Mouse (Mus musculus): ENCODE results near the gene Fbn1. TPM values are rescaled to one million over a fixed set of nuclear protein-coding genes. Genes with fewer than 3 reads are reported as not detected.

Fbn1 gene
- polyA plus RNA-seq, 1 experiment from 2014 or later = 5.7 TPM

GRCm38 (mm10) chr2:125302625-125302924 lies 205.2 kb downstream of the Fbn1 start:
- Histone ChIP-seq H3K36me3 (ENCODE audit: control insufficient read depth, insufficient read depth, low read length) (no peaks in the 10 kb centered on the region; the same call in 1 of the 2 replicates), H3K9me3 (ENCODE audit: control insufficient read depth, low read length) (no peaks in the 10 kb centered on the region), H3K27me3 (replicated peaks; ENCODE audit: control insufficient read depth, insufficient read depth, low read length) (no peaks in the 10 kb centered on the region), H3K4me2 (no peak overlapping the region), H3K4me3 (ENCODE audit: low read depth, low read length) (no peak overlapping the region), H3K9ac (ENCODE audit: low read depth, low read length) (no peak overlapping the region), H3K27ac (ENCODE audit: low read depth, low read length) (no peak overlapping the region), H3K4me1 (replicated peaks; ENCODE audit: control insufficient read depth, insufficient read depth, low read length) (no peaks in the 10 kb centered on the region)
- 80% methylated on average over 8 of the region's 8 CpGs for WGBS
- DNase-seq (ENCODE audit: low spot score) = no peak
- ATAC-seq (replicated peaks; ENCODE audit: low FRiP score) = no peak

- Histone ChIP-seq H3K36me3 (ENCODE audit: control insufficient read depth, insufficient read depth, low read length) (no peaks in the 10 kb centered on the region; the same call in 1 of the 2 replicates), H3K4me1 (replicated peaks; ENCODE audit: control insufficient read depth, insufficient read depth, low read length) (no peaks in the 10 kb centered on the region), H3K4me3 (ENCODE audit: low read depth, low read length) (no peak overlapping the region), H3K27ac (ENCODE audit: low read depth, low read length) (no peak overlapping the region), H3K9me3 (ENCODE audit: control insufficient read depth, low read length) (no peaks in the 10 kb centered on the region), H3K9ac (ENCODE audit: low read depth, low read length) (no peak overlapping the region), H3K4me2 (no peak overlapping the region), H3K27me3 (replicated peaks; ENCODE audit: control insufficient read depth, insufficient read depth, low read length) (no peaks in the 10 kb centered on the region)
- WGBS = 66% methylated on average over 9 of the region's 9 CpGs
- DNase-seq (ENCODE audit: low spot score) (no peak), ATAC-seq (replicated peaks; ENCODE audit: low FRiP score) (no peak)
These were observed 205.7 kb downstream of the Fbn1 start for GRCm38 (mm10) chr2:125301877-125302624.

GRCm38 (mm10) chr2:125298841-125299240 lies 209.0 kb downstream of the Fbn1 start:
- Histone ChIP-seq H3K4me2 (no peak overlapping the region), H3K36me3 (ENCODE audit: control insufficient read depth, insufficient read depth, low read length) (no peaks in the 10 kb centered on the region; the same call in 1 of the 2 replicates), H3K4me3 (ENCODE audit: low read depth, low read length) (no peak overlapping the region), H3K4me1 (replicated peaks; ENCODE audit: control insufficient read depth, insufficient read depth, low read length) (no peaks in the 10 kb centered on the region), H3K27ac (ENCODE audit: low read depth, low read length) (no peak overlapping the region), H3K9ac (ENCODE audit: low read depth, low read length) (no peak overlapping the region), H3K9me3 (ENCODE audit: control insufficient read depth, low read length) (no peaks in the 10 kb centered on the region), H3K27me3 (replicated peaks; ENCODE audit: control insufficient read depth, insufficient read depth, low read length) (no peaks in the 10 kb centered on the region)
- DNase-seq (ENCODE audit: low spot score) = no peak
- 91% methylated on average over 1 of the region's 1 CpGs for WGBS
- no peak for ATAC-seq (replicated peaks; ENCODE audit: low FRiP score)

- Histone ChIP-seq H3K9ac (ENCODE audit: low read depth, low read length) (no peak overlapping the region), H3K4me2 (no peak overlapping the region), H3K27me3 (replicated peaks; ENCODE audit: control insufficient read depth, insufficient read depth, low read length) (no peaks in the 10 kb centered on the region), H3K9me3 (ENCODE audit: control insufficient read depth, low read length) (no peaks in the 10 kb centered on the region), H3K27ac (ENCODE audit: low read depth, low read length) (no peak overlapping the region), H3K4me1 (replicated peaks; ENCODE audit: control insufficient read depth, insufficient read depth, low read length) (no peaks in the 10 kb centered on the region), H3K36me3 (ENCODE audit: control insufficient read depth, insufficient read depth, low read length) (no peaks in the 10 kb centered on the region), H3K4me3 (ENCODE audit: low read depth, low read length) (no peak overlapping the region)
- 89% methylated on average over 3 of the region's 3 CpGs for WGBS
- no peak for DNase-seq (ENCODE audit: low spot score)
- ATAC-seq (replicated peaks; ENCODE audit: low FRiP score) = no peak
These were observed 212.3 kb downstream of the Fbn1 start for GRCm38 (mm10) chr2:125295526-125295925.

GRCm38 (mm10) chr2:125293969-125294491 lies 213.8 kb downstream of the Fbn1 start:
- no peak overlapping the region for H3K9ac ChIP-seq (ENCODE audit: low read depth, low read length)
- H3K4me3 ChIP-seq (ENCODE audit: low read depth, low read length) = no peak overlapping the region
- no peak for ATAC-seq (replicated peaks; ENCODE audit: low FRiP score)
- 83% methylated on average over 5 of the region's 5 CpGs for WGBS
- H3K27me3 ChIP-seq (replicated peaks; ENCODE audit: control insufficient read depth, insufficient read depth, low read length) = no peaks in the 10 kb centered on the region
- H3K27ac ChIP-seq (ENCODE audit: low read depth, low read length) = no peak overlapping the region
- H3K4me2 ChIP-seq = no peak overlapping the region
- no peaks in the 10 kb centered on the region for H3K36me3 ChIP-seq (ENCODE audit: control insufficient read depth, insufficient read depth, low read length)
- no peak for DNase-seq (ENCODE audit: low spot score)
- no peaks in the 10 kb centered on the region for H3K4me1 ChIP-seq (replicated peaks; ENCODE audit: control insufficient read depth, insufficient read depth, low read length)
- no peaks in the 10 kb centered on the region for H3K9me3 ChIP-seq (ENCODE audit: control insufficient read depth, low read length)

GRCm38 (mm10) chr2:125292616-125293015 lies 215.2 kb downstream of the Fbn1 start:
- DNase-seq (ENCODE audit: low spot score) = no peak
- ATAC-seq (replicated peaks; ENCODE audit: low FRiP score) = no peak
- H3K4me1 ChIP-seq (replicated peaks; ENCODE audit: control insufficient read depth, insufficient read depth, low read length) = no peaks in the 10 kb centered on the region
- H3K4me3 ChIP-seq (ENCODE audit: low read depth, low read length) = no peak overlapping the region
- no peak overlapping the region for H3K9ac ChIP-seq (ENCODE audit: low read depth, low read length)
- no peaks in the 10 kb centered on the region for H3K9me3 ChIP-seq (ENCODE audit: control insufficient read depth, low read length)
- no peak overlapping the region for H3K4me2 ChIP-seq
- no peaks in the 10 kb centered on the region for H3K27me3 ChIP-seq (replicated peaks; ENCODE audit: control insufficient read depth, insufficient read depth, low read length)
- no peaks in the 10 kb centered on the region for H3K36me3 ChIP-seq (ENCODE audit: control insufficient read depth, insufficient read depth, low read length)
- H3K27ac ChIP-seq (ENCODE audit: low read depth, low read length) = no peak overlapping the region
- WGBS = 66% methylated on average over 7 of the region's 7 CpGs

GRCm38 (mm10) chr2:125291101-125291500 lies 216.7 kb downstream of the Fbn1 start:
- no peaks in the 10 kb centered on the region for H3K9me3 ChIP-seq (ENCODE audit: control insufficient read depth, low read length)
- no peak overlapping the region for H3K4me3 ChIP-seq (ENCODE audit: low read depth, low read length)
- no peaks in the 10 kb centered on the region for H3K27me3 ChIP-seq (replicated peaks; ENCODE audit: control insufficient read depth, insufficient read depth, low read length)
- H3K27ac ChIP-seq (ENCODE audit: low read depth, low read length) = no peak overlapping the region
- DNase-seq (ENCODE audit: low spot score) (no peak), ATAC-seq (replicated peaks; ENCODE audit: low FRiP score) (no peak)
- no peaks in the 10 kb centered on the region for H3K36me3 ChIP-seq (ENCODE audit: control insufficient read depth, insufficient read depth, low read length)
- H3K9ac ChIP-seq (ENCODE audit: low read depth, low read length) = no peak overlapping the region
- H3K4me1 ChIP-seq (replicated peaks; ENCODE audit: control insufficient read depth, insufficient read depth, low read length) = no peaks in the 10 kb centered on the region
- H3K4me2 ChIP-seq = no peak overlapping the region
- 73% methylated on average over 1 of the region's 1 CpGs for WGBS

GRCm38 (mm10) chr2:125290197-125290965 lies 217.4 kb downstream of the Fbn1 start:
- H3K9ac ChIP-seq (ENCODE audit: low read depth, low read length) = no peak overlapping the region
- DNase-seq (ENCODE audit: low spot score) (no peak), ATAC-seq (replicated peaks; ENCODE audit: low FRiP score) (no peak)
- no peaks in the 10 kb centered on the region for H3K27me3 ChIP-seq (replicated peaks; ENCODE audit: control insufficient read depth, insufficient read depth, low read length)
- no peaks in the 10 kb centered on the region for H3K36me3 ChIP-seq (ENCODE audit: control insufficient read depth, insufficient read depth, low read length)
- H3K9me3 ChIP-seq (ENCODE audit: control insufficient read depth, low read length) = no peaks in the 10 kb centered on the region
- no peak overlapping the region for H3K27ac ChIP-seq (ENCODE audit: low read depth, low read length)
- H3K4me2 ChIP-seq = no peak overlapping the region
- 81% methylated on average over 10 of the region's 10 CpGs for WGBS
- no peak overlapping the region for H3K4me3 ChIP-seq (ENCODE audit: low read depth, low read length)
- no peaks in the 10 kb centered on the region for H3K4me1 ChIP-seq (replicated peaks; ENCODE audit: control insufficient read depth, insufficient read depth, low read length)

Data from liver, embryonic 11.5 days (tissue).